Mouse (Mus musculus) lung, embryonic 16.5 days (tissue): ENCODE data around the gene Efcab8. TPM values are rescaled to one million over a fixed set of nuclear protein-coding genes. Genes with fewer than 3 reads are reported as not detected.
"Not testable (repeated sequence)": the region's sequence is repeated elsewhere in the genome, so short reads cannot be mapped to it uniquely, and the experiment has no call there.

Experiments
- ATAC-seq: fragments of 200-750 bp; cut with Nextera tagmentation; 2 replicates; pipeline ENCODE4 v1.8.0; 2017; ENCODE audit warnings: low read depth, mild to moderate bottlenecking, moderate library complexity
- H3K27ac ChIP-seq: fragments of 300-500 bp; sonication (generic); 2 replicates; pipeline ENCODE4 v1.5.1; 2014; ENCODE audit warnings: mild to moderate bottlenecking, control low read depth, low read length
- H3K27me3 ChIP-seq: fragments of 300-500 bp; sonication (generic); 2 replicates; pipeline ENCODE4 v1.6.1; 2014; ENCODE audit warnings: low read depth, low read length, mixed read lengths; ENCODE audit not compliant: control insufficient read depth, insufficient read depth
- H3K36me3 ChIP-seq: fragments of 300-500 bp; sonication (generic); 2 replicates; pipeline ENCODE4 v1.6.1; 2014; ENCODE audit warnings: low read length; ENCODE audit not compliant: control insufficient read depth, insufficient read depth
- H3K4me1 ChIP-seq: fragments of 300-500 bp; sonication (generic); replicated peaks from 2 replicates; pipeline ENCODE4 v1.6.1; 2014; ENCODE audit warnings: low read length, mixed read lengths; ENCODE audit not compliant: control insufficient read depth, insufficient read depth
- H3K4me2 ChIP-seq: fragments of 300-500 bp; sonication (generic); 2 replicates; pipeline ENCODE4 v1.6.1; 2014; ENCODE audit warnings: low read depth, low read length, control low read depth
- H3K4me3 ChIP-seq: fragments of 300-500 bp; sonication (generic); 2 replicates; pipeline ENCODE4 v1.5.1; 2014; ENCODE audit warnings: mild to moderate bottlenecking, low read length, control low read depth
- H3K9ac ChIP-seq: fragments of 300-500 bp; sonication (generic); 2 replicates; pipeline ENCODE4 v1.6.1; 2014; ENCODE audit warnings: low read length, control low read depth
- H3K9me3 ChIP-seq: fragments of 300-500 bp; sonication (generic); 2 replicates; pipeline ENCODE4 v1.6.1; 2016; ENCODE audit warnings: low read length; ENCODE audit not compliant: control insufficient read depth
- WGBS: fragments of 180-500 bp; shearing (Covaris S2); extraction: QIAGEN DNeasy Blood & Tissue Kit; methylation state at CpG from one replicate; pipeline ENCODE4 v1.1.7; 2014; 5-methylcytosine and 5-hydroxymethylcytosine counted together
- polyA plus RNA-seq: library from polyadenylated mRNA; unstranded; fragments of >200 nt; fragmentation: Nextera tagmentation; extraction: Ambion mirVana; gene quantifications from 2 replicates; pipeline ENCODE4 v1.2.1, GENCODE M21; 2015

Efcab8 gene
- polyA plus RNA-seq, 1 experiment from 2014 or later, result not detected

DNA sequence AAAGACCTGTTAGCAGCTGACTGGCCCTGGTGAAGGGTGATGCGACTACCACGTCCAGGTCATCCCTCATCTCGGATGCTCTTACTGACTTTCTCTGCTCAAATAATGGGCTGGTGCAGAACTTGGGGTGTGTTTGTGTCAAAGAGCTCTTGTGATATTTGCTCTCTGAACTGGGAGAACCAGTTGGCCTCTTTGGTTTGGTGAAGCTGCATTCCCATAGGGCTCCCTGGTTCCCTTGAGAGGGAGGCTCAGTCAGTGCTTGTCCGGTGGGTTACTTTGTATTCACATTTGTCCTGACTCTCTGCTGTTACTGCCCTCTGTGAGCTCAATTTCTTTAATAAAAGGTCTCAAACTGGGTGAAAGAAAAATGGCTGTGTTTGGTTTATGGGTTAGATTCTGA, 6.8 kb upstream of the Efcab8 start:
- WGBS, result 78% methylated on average over 4 of the region's 4 CpGs
- Histone ChIP-seq H3K4me3 (no peak overlapping the region), H3K27me3 (no peaks in the 10 kb centered on the region), H3K27ac (peak overlapping the region; percentile 68), H3K36me3 (peaks cover 4% of the 10 kb centered on the region), H3K9me3 (no peaks in the 10 kb centered on the region), H3K4me2 (no peak overlapping the region), H3K4me1 (peaks cover 7% of the 10 kb centered on the region; the same call in 1 of the 2 replicates), H3K9ac (no peak overlapping the region)
- peak; percentile 56; the same call in 1 of the 2 replicates for ATAC-seq

- Histone ChIP-seq H3K4me1 (peaks cover 16% of the 10 kb centered on the region), H3K27ac (no peak overlapping the region), H3K4me2 (no peak overlapping the region), H3K27me3 (no peaks in the 10 kb centered on the region), H3K36me3 (no peaks in the 10 kb centered on the region), H3K4me3 (no peak overlapping the region), H3K9ac (no peak overlapping the region), H3K9me3 (no peaks in the 10 kb centered on the region)
- ATAC-seq, result no peak
- 94% methylated on average over 4 of the region's 4 CpGs for WGBS
Measured at GRCm38 (mm10) chr2:153775472-153775871, 4.3 kb upstream of the Efcab8 start.

GRCm38 (mm10) chr2:153778638-153779362, 931 bp upstream of the Efcab8 start:
- H3K4me1 ChIP-seq, result peaks cover 9% of the 10 kb centered on the region
- H3K27ac ChIP-seq, result peak overlapping the region; percentile 50; the same call in 1 of the 2 replicates
- WGBS, result 9% methylated on average over 24 of the region's 24 CpGs
- H3K4me3 ChIP-seq, result peak overlapping the region; percentile 45
- no peaks in the 10 kb centered on the region for H3K27me3 ChIP-seq
- peak overlapping the region; percentile 74 for H3K4me2 ChIP-seq
- H3K9ac ChIP-seq, result peak overlapping the region; percentile 5
- peak; percentile 97 for ATAC-seq
- H3K36me3 ChIP-seq, result no peaks in the 10 kb centered on the region
- H3K9me3 ChIP-seq, result no peaks in the 10 kb centered on the region

DNA sequence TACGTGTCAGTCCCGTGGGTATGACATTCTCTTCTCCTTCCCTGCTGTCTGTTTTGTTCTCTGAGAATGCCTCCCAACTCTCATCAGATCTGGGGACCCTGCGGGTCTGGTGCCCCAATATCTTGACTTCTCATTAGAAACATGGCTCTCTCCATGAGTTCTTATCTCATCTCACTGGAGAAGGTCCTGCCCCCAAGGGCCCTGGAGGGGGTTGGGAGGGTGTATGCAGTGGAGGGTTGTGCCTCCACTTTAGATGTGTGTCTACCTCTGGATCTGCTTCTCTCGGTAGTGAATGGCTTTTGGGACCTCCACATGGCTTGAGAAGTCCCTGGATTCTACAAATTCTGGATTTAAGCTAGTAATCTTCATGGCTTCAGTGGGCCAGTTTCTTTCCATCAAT, 1.4 kb downstream of the Efcab8 start:
- Histone ChIP-seq H3K9ac (no peak overlapping the region), H3K36me3 (no peaks in the 10 kb centered on the region), H3K9me3 (no peaks in the 10 kb centered on the region), H3K27me3 (no peaks in the 10 kb centered on the region), H3K27ac (no peak overlapping the region), H3K4me3 (no peak overlapping the region), H3K4me2 (no peak overlapping the region), H3K4me1 (peaks cover 12% of the 10 kb centered on the region)
- ATAC-seq, result no peak
- 73% methylated on average over 4 of the region's 4 CpGs for WGBS

DNA sequence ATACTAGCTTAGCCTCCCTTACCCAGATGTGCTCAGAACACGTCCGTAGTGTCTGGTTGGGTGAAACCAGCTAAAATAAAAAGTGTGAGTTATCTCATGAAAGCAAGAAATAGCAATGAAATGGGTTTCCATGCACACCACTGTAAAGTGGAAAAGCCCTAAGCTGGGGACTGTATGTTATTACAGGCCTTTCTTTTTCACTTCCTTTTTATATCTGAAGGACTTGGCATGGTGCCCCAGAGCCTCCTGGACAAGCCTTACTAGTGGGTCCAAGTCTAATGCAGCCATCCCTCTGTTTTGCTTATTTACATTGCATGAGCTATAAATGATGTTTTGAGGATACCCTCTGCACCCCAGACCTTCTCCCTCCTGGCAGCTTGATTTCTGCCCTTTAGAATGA, 4.9 kb downstream of the Efcab8 start:
- no peak overlapping the region for H3K27ac ChIP-seq
- no peak overlapping the region for H3K4me3 ChIP-seq
- H3K9ac ChIP-seq, result no peak overlapping the region
- no peaks in the 10 kb centered on the region for H3K9me3 ChIP-seq
- no peaks in the 10 kb centered on the region for H3K27me3 ChIP-seq
- ATAC-seq, result no peak
- no peak overlapping the region for H3K4me2 ChIP-seq
- 85% methylated on average over 2 of the region's 2 CpGs for WGBS
- H3K4me1 ChIP-seq, result peaks cover 3% of the 10 kb centered on the region
- no peaks in the 10 kb centered on the region for H3K36me3 ChIP-seq

- Histone ChIP-seq H3K27ac (no peak overlapping the region), H3K4me1 (no peaks in the 10 kb centered on the region), H3K27me3 (no peaks in the 10 kb centered on the region), H3K36me3 (no peaks in the 10 kb centered on the region), H3K4me3 (no peak overlapping the region), H3K4me2 (no peak overlapping the region), H3K9ac (no peak overlapping the region), H3K9me3 (no peaks in the 10 kb centered on the region)
- no peak for ATAC-seq
Measured at GRCm38 (mm10) chr2:153793366-153793765, 13.6 kb downstream of the Efcab8 start.

- no peak overlapping the region for H3K4me2 ChIP-seq
- WGBS, result 54% methylated on average over 5 of the region's 5 CpGs
- no peak overlapping the region for H3K4me3 ChIP-seq
- H3K27me3 ChIP-seq, result no peaks in the 10 kb centered on the region
- no peaks in the 10 kb centered on the region for H3K9me3 ChIP-seq
- no peaks in the 10 kb centered on the region for H3K4me1 ChIP-seq
- H3K27ac ChIP-seq, result no peak overlapping the region
- H3K36me3 ChIP-seq, result no peaks in the 10 kb centered on the region
- no peak overlapping the region for H3K9ac ChIP-seq
- ATAC-seq, result peak; percentile 69
Measured at GRCm38 (mm10) chr2:153795090-153795489, 15.4 kb downstream of the Efcab8 start.

GRCm38 (mm10) chr2:153807464-153807863, 27.7 kb downstream of the Efcab8 start:
- not testable (repeated sequence) for H3K27ac ChIP-seq, H3K4me3 ChIP-seq, H3K27me3 ChIP-seq, H3K4me2 ChIP-seq, H3K9ac ChIP-seq, H3K36me3 ChIP-seq, H3K4me1 ChIP-seq, H3K9me3 ChIP-seq
- peak; percentile 20; the same call in 1 of the 2 replicates for ATAC-seq

DNA sequence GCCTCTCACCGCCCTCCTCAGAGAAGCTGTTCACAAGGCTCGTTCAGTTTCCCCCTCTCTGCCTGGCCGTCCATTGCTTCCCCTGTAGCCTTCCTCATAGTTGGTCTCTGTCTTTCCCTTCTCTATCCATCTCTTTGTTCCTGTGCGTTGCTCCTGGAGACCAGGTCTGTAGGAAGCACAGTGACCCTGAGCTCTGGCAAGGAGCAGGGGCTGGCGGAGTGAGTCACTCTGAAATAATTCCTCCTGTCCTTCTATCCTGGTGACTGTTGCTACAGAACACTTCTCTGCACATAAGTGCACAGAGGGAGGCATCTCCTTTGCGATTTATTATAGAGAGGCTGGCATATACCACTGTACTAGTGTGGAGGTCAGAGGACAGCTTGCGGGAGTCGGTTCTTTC, 28.4 kb downstream of the Efcab8 start:
- Histone ChIP-seq H3K27me3 (no peaks in the 10 kb centered on the region), H3K4me1 (no peaks in the 10 kb centered on the region), H3K27ac (no peak overlapping the region), H3K9ac (no peak overlapping the region), H3K36me3 (no peaks in the 10 kb centered on the region), H3K4me2 (no peak overlapping the region), H3K9me3 (no peaks in the 10 kb centered on the region), H3K4me3 (no peak overlapping the region)
- ATAC-seq, result no peak
- 66% methylated on average over 8 of the region's 8 CpGs for WGBS

GRCm38 (mm10) chr2:153808841-153809240, 29.1 kb downstream of the Efcab8 start:
- H3K4me1 ChIP-seq, result no peaks in the 10 kb centered on the region
- no peak overlapping the region for H3K4me2 ChIP-seq
- WGBS, result 67% methylated on average over 6 of the region's 6 CpGs
- H3K27me3 ChIP-seq, result no peaks in the 10 kb centered on the region
- ATAC-seq, result no peak
- no peak overlapping the region for H3K27ac ChIP-seq
- H3K9ac ChIP-seq, result no peak overlapping the region
- H3K36me3 ChIP-seq, result no peaks in the 10 kb centered on the region
- no peak overlapping the region for H3K4me3 ChIP-seq
- H3K9me3 ChIP-seq, result no peaks in the 10 kb centered on the region
